Mouse (Mus musculus) stomach, postnatal 0 days (tissue): ENCODE results near the gene Bmpr1a.

ENCODE experiments used
- CTCF ChIP-seq: IDR thresholded peaks from 2 replicates; pipeline ENCODE4 v1.5.1; 2016; ENCODE audit warnings: antibody characterized with exemption, low read depth, mild to moderate bottlenecking, moderate library complexity
- EP300 ChIP-seq: optimal IDR thresholded peaks from 2 replicates; pipeline ENCODE3; 2016; ENCODE audit warnings: antibody characterized with exemption

GRCm38 (mm10) chr14:34402871-34403270 lies 100.3 kb downstream of the Bmpr1a start:
- TF ChIP-seq CTCF (no peak), EP300 (no peak)
